Mouse (Mus musculus): ENCODE measurements at regions not wholly inside any gene's neighbourhood (a gene's known extent, or its start where the extent isn't known, plus 50 kb on each side); places are given as distances from the start of the nearest gene placed in this dataset.

DNA sequence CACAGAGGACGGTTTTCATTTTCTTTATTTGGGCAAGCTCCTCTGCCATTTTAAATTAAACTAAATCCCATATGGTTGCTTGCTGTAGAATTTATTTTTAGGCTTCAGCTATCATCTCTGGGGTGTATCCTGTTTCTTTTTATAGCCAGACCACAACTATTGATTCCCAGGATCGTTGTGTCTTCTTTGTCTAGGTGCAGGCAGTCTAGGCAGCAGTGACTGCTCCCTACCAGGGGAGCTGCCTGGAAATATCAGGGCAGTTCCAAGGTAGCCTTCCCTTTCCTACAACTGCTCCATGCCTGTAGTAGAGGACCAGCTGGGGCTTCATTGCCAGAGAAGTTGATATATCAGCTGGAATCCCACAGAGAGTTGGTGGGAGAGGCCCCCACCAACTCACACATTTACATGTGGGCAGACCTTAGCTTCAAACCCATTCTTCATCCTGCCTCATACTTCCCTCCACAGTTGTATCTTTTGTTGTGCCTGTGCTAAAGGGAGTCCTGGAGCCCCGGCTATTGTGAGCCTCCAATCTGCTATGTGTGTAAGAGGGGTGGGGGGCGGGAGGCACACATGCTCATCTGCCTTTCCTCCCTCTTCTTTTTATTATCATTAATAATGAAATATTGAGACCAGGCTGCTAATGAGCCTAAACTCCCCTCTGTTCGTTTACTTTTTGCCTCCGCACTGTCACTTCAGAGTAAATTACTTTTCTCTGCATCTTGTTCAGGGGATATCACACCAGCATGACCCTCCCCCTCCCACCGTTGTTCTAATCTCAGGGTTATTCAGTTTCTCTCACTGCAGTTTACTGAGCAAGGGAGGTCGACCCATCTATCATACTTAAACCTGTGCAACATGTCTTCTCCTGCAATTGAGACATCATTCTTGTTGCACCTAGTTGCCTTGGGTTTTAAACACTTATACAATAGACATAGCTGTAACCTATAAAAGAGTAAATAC, 576.3 kb upstream of the Plxna2 start:
- no peak for DNase-seq (ENCODE audit: low spot score)

DNA sequence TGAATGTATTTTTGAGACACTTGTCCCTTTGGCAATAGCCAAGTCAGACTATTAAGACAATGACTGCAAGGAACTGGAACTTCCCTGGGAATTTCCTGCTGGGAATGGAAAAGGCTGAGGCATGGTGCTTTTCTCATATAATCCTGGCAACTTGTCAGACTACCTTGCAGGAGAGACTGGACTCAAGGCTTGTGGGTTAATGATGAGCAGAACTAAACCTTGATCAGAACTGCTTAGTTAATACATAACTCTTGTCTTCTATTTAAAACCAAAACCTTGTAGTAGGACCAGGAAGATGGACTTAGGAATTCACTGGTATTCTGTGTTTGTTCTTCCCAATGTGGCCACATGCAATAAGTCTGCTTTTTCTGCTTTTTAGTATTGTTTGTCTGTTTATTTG, 579.3 kb upstream of the Plxna2 start:
- no peak for DNase-seq (ENCODE audit: low spot score)

- no peak for DNase-seq (ENCODE audit: low spot score)
These were observed 583.7 kb upstream of the Plxna2 start for GRCm38 (mm10) chr1:194034199-194034883.

DNA sequence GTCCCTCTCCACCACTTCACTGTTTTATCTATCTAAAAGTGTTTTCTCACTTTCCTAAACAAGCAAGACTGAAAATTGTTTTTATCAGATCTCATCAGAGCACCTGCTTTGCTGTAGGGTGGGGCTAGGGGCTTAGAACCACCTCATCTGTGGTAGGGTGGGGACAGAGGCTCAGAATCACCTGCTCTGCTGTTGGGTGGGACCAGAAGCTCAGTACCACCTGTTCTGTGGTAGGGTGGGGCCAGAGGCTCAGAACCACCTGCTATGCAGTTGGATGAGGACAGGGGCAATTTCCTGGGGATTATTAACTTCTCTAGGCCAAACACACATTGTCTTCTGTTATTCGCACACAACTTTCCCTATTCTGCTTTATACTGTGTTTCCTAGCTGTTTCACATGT, 585.4 kb upstream of the Plxna2 start:
- DNase-seq (ENCODE audit: low spot score) = no peak

GRCm38 (mm10) chr1:194030651-194031228, 587.3 kb upstream of the Plxna2 start:
- no peak for DNase-seq (ENCODE audit: low spot score)

DNA sequence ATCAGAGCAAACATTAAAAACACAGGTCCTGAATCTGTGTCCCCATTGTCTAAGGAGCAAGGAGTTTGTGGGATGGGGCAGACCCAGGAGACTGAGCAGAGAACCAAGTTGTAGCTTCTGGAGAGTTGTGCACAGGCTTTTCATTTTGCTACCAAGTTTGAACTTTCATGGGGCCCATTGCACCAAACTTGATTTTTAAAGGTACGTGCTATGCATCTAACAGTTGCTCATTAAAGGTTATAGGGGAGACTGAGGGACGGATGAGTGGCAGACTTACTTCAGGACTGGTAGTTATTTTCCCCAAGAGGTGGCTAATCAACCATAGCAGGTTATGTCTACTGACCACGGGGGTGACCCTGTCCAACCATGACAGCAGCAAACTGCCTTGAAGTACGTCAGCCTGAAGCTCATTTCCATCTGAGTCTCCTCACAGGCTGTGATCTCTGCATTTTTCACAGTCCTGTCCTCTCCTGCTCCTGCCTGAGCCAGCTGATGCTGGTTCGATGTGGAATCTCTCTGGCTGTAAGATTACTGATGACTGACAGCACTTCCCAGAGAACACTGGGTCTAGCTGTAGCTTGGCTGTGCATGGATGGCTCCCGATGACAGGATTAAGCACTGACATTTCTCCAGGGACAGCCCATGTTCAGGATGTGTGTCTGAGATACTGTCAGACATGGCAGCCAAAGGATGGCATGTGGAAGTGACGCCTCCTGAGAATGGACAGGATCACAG, 590.9 kb upstream of the Plxna2 start:
- no peak for DNase-seq (ENCODE audit: low spot score)

DNA sequence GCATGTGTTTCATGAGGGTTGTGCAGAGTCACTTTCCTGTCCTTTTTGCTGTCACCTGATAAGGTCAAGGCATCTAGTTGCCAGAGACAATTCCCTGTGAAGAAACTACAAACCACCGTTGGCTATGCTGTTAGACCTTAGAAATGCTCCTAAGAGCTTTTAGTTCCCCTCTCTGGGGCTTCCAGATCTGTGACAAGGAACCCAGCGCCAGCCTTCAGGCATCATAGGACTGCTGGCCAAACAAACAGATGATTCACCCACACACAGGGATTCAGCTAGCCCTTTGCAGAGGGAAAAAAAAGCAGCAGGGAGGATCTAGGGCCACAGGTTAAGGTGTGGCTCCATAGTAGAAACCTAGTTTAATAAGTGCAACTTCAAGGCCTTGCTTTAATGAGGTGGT, 591.8 kb upstream of the Plxna2 start:
- no peak for DNase-seq (ENCODE audit: low spot score)

DNA sequence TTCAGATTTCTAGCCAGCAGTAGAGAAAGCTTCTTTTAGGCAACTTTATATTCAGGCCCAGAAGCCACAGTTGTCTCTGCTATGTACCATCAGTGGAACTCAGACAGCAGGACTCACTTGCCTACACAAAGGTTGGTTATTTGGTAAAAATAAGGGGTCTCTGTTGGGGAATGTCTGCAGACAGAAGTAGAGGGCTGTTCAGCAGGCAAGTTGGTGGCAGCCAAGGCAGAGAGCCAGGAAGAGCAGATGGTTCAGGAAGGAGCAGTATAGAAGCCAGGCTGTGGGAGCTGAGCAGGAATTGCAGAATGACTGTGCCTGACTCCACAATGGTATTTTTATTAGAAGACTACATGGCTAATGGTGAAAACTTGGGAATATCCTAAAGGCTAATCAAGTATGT, 598.7 kb upstream of the Plxna2 start:
- DNase-seq (ENCODE audit: low spot score) = no peak

DNA sequence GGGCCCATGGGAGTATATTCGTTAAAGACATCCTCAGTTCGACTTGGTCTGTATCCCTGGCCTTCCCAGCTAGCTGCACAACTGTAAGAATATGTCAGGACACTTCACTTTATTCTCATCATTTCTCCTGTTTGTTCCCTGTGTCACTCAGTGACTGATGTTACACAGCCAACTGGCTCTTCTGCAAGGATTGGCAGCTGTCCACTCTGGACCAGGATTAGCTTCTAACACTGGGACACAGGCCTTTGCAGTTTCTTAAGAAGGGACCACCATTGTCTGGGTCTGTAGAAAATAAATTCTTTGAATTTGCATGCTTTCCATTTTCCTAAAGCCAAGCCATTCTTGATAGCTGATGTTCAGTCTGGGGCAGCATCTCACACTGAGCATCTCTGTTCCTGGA, 622.1 kb upstream of the Camk1g start:
- no peak for DNase-seq (ENCODE audit: low spot score)

GRCm38 (mm10) chr1:193989956-193990675, 620.0 kb upstream of the Camk1g start:
- no peak for DNase-seq (ENCODE audit: low spot score)

DNA sequence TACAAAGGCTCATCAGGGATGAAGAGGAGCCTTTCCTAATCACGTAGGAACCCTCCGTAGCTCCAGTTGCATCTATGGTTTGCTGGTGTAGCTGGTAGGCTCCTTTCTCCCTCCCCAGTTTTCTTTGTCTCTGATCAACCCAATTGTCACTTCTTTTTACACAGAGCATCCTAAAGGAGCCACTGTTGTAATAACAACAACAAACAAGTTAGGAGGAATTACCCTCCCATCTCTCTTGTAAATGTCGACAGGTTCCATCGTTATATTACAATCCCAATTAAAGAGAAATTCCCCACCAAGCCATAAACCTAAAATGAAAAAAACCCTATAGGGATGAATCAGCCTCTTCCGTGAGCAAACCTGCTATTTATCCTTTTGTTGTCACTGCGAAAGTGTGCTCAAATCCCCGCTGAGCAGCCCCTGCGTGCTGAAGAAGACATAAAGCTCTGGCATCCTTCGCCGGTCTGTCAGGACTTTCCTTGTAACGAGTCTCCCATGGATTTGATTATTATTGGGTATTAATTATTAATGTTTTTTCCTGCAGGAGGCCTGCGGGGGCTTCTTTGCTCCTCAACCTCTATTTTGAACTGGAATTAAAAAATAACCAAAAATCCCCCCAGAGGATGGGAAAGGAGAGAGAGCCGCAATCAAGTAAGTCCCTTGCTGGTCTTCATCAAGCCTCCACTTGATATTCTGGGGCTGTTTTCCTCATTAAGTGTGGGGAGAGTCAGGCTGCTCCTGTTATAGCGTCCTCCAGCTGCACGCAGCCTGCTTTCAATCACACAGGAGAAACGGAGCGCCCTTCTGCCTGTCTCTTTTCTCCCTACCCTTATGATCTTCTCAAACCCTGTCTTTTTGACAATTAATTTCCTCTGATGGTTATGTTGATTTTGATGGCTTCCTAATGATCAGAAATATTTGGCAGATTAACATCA, 619.1 kb upstream of the Camk1g start:
- DNase-seq (ENCODE audit: low spot score) = no peak

GRCm38 (mm10) chr1:193980571-193980970, 610.5 kb upstream of the Camk1g start:
- no peak for DNase-seq (ENCODE audit: low spot score)

GRCm38 (mm10) chr1:193971537-193971936, 601.4 kb upstream of the Camk1g start:
- DNase-seq (ENCODE audit: low spot score) = no peak

DNA sequence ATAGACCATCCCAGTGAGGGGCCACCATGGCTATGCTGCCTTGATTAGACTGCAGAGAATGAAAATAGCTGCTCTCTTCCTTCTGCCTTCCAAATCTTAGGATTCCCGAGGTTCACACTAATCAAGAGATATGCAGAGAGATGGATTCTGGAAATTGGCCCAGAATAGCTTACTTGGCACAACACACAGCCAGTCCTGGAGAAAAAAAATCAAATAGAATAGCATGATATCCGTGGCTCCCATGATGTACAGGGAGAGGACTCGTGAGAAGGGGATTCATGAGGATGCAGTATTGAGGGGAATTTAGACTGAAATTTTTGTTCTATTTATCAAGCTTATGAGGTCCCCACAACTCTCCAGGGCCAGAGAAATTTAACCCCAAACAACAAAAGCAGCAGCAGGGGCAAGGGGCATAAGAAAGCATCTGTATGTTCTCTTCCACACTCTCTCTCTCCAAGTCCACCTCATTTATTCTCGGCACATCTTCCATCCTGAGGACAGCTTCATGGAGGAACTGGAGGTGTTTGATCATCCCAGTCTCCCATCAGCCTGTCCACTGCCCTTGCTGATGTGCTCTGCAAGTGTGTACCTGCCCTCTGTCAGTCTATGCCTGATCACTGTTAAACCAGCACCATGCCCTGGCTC, 599.3 kb upstream of the Camk1g start:
- DNase-seq (ENCODE audit: low spot score) = no peak

DNA sequence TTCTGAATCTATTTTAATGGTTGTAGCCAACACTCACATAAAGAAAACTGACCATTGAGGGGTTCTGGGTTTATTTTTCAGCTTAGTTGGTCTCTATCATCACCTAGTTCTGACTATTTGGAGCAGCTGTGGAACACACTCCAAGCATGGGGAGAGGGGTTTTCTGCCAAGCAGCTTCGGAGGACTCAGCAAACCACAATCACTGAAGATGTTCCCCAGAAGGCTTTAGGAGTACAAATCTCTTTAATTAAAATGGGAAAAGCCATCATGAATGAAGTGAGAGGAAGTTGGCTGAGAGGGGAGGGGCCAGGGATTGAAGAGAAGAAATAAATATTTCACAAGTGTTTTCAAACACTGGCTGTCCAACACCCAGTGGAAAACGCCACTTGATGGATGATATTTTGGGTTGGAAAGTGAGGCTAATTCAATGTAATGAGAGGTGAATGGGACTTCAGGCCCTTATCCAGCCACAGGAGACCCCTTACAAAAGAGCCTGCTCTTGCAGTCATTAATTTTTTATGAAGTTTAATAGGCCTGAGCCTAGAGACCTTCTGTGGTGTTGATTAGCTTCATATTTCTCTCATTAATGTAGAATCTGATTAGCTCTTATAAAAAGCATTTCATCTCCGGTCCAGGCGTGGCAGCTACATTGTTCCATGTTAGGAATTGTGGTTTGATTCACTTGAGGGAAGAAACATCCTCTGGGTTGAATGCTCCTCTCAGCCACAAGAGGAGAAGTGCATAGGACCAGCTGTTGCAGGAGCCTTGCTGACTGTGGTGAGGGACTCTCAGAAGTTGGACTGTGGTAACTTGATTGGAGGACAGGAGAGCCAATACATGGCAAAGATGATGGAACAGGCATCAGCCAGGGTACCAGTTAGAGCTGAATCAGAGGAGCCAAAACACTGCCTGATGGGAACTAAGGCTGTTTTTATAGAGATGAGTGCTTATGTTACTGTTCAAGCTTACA, 598.1 kb upstream of the Camk1g start:
- DNase-seq (ENCODE audit: low spot score) = no peak

DNA sequence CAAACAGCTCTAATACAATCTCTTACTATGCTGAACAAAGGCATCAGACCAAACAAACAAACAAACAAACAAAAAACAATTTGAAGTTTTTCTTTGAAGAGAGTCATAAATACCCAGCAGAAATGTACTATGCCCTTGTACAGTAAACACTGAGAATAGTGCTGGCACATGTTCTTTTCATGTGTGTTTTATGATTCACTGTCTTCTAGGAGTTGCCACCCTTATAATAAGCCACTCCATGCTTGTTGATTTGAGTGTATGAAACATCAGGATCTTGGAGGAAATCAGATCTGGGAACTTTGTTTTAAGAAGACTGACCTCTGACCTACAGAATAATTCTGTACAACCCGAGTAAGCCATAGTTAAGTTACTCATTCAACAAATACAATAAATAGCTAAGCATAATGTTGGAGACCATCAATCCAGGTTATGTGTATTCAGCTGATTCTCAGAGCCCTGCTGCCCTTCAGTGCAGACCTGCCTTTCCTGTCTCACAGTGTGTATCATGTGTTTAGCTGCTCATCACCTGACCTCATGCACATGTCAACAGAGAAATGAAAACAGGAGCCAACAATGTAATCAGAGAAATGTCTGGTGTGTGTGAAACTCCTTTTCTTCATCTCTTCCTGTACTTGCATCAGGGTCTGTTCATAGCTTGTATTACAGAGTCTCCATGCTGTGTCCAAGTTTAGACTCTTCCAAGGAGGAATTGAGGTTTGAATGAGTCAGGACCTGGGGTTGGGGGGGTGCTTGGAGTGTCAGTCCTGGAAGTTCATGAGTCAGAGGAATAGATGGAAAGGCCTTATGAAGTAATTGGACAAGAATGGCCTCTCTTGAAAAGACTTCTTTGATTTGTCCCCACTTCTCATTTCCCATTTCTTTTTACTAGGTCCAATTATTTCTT, 596.8 kb upstream of the Camk1g start:
- no peak for DNase-seq (ENCODE audit: low spot score)

DNA sequence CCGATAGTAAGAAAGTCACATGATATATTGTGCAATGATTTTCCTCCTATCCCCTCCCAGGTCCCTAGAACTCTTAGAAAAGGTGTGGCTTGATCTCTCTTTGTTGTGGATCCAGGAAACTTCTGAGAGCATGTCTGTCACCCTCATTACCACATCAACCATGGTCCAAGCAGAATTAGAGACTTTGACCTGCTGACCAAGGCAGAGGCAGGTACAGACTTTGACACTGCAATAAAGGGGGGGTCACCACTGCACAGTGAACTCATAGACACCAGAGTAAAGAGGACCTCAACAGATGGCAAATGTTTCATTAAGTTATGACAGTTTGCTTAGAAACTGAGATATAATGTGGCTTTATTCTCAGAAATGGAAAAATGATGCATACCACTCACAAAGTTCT, 595.2 kb upstream of the Camk1g start:
- DNase-seq (ENCODE audit: low spot score) = no peak
